Mouse (Mus musculus): ENCODE measurements around the gene Gm13043. TPM values are rescaled to one million over a fixed set of nuclear protein-coding genes. Genes with fewer than 3 reads are reported as not detected.
"Not testable (repeated sequence)": the region's sequence is repeated elsewhere in the genome, so short reads cannot be mapped to it uniquely, and the experiment has no call there.

Gm13043 gene
- polyA plus RNA-seq (2016; fragmentation: Nextera tagmentation; extraction: Ambion mirVana): not detected in 2 replicates

DNA sequence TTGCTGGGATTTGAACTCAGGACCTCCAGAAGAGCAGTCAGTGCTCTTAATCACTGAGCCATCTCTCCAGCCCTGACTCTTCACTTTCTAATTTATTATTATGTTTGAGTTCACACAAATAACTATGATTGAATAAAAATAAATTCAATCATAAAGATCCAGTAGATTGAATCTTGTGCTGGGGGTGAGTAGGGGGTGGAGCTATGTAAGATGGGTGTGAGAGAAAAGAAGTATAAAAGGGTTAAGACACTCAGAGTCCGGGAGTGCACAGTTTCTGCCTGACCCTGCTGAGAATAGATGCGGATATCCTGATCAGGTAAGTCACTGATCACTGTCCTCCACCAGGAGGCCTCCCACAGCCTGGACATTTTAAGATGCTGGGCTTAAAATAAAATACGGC lies at the start of gene Gm13043:
Gene Gm13043 (plus strand): TSS at position 301 of the 400 bp plus-strand sequence.
- Histone ChIP-seq H3K4me3 (no peak within 1 kb of the TSS), H3K36me3 (no peaks in the 10 kb centered on the region), H3K9me3 (no peaks in the 10 kb centered on the region), H3K27ac (no peak within 1 kb of the TSS), H3K27me3 (ENCODE audit: insufficient read depth, poor library complexity, severe bottlenecking) (no peaks in the 10 kb centered on the region), H3K4me1 (no peaks in the 10 kb centered on the region)
- no peak for DNase-seq (ENCODE audit: low spot score)
- WGBS: 77% methylated on average over 3 of the region's 3 CpGs

DNA sequence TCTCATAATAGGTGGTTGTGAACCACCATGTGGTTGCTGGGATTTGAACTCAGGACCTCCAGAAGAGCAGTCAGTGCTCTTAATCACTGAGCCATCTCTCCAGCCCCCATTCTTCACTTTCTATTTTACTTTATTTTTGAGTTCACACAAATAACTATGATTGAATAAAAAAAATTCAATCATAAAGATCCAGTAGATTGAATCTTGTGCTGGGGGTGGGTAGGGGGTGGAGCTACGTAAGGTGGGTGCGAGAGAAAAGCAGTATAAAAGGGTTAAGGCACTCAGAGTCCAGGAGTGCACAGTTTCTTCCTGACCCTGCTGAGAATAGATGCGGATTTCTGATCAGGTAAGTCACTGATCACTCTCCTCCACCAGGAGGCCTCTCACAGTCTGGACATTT lies 24.5 kb downstream of the Gm13043 start, which contains the start of gene Gm13040:
Gene Gm13040 (plus strand): TSS at position 301 of the 400 bp plus-strand sequence.
- not testable (repeated sequence) for H3K4me3 ChIP-seq; H3K4me1 ChIP-seq; H3K27ac ChIP-seq; H3K27me3 ChIP-seq (ENCODE audit: insufficient read depth, poor library complexity, severe bottlenecking); H3K36me3 ChIP-seq; DNase-seq (ENCODE audit: low spot score); H3K9me3 ChIP-seq
- no CpG with 5 or more reads among the region's 3 CpGs for WGBS

DNA sequence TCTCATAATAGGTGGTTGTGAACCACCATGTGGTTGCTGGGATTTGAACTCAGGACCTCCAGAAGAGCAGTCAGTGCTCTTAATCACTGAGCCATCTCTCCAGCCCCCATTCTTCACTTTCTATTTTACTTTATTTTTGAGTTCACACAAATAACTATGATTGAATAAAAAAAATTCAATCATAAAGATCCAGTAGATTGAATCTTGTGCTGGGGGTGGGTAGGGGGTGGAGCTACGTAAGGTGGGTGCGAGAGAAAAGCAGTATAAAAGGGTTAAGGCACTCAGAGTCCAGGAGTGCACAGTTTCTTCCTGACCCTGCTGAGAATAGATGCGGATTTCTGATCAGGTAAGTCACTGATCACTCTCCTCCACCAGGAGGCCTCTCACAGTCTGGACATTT lies 40.3 kb downstream of the Gm13043 start, which contains the start of the genes BC080695 and Gm13057:
Gene BC080695 (plus strand): TSS at position 301 of the 400 bp plus-strand sequence.
Gene Gm13057 (plus strand): TSS at position 310 of the 400 bp plus-strand sequence.
- not testable (repeated sequence) for H3K4me3 ChIP-seq; H3K27ac ChIP-seq; DNase-seq (ENCODE audit: low spot score); H3K27me3 ChIP-seq (ENCODE audit: insufficient read depth, poor library complexity, severe bottlenecking); H3K36me3 ChIP-seq; H3K4me1 ChIP-seq; H3K9me3 ChIP-seq
- no CpG with 5 or more reads among the region's 3 CpGs for WGBS

Other genes starting within 250 kb of the Gm13043 start
- 22.8 and 29.8 TPM in 2 replicates for gene Pdpn, start 211.8 kb upstream of the Gm13043 start, polyA plus RNA-seq (2016; fragmentation: Nextera tagmentation; extraction: Ambion mirVana)
- gene Lrrc38, start 161.6 kb upstream of the Gm13043 start, polyA plus RNA-seq (2016; fragmentation: Nextera tagmentation; extraction: Ambion mirVana): 0.14 TPM in 1 of 2 replicates, not detected in the other
- not detected in 2 replicates for gene Pramel1, start 116.9 kb upstream of the Gm13043 start, polyA plus RNA-seq (2016; fragmentation: Nextera tagmentation; extraction: Ambion mirVana)
- 14.8 and 16.8 TPM in 2 replicates for gene Pramef8, start 98.9 kb upstream of the Gm13043 start, polyA plus RNA-seq (2016; fragmentation: Nextera tagmentation; extraction: Ambion mirVana)
- not detected in 2 replicates for gene Oog4, start 61.0 kb upstream of the Gm13043 start, polyA plus RNA-seq (2016; fragmentation: Nextera tagmentation; extraction: Ambion mirVana)
- gene Gm13040, start 24.6 kb downstream of the Gm13043 start, polyA plus RNA-seq (2016; fragmentation: Nextera tagmentation; extraction: Ambion mirVana): not detected in 2 replicates
- gene BC080695, start 40.4 kb downstream of the Gm13043 start, polyA plus RNA-seq (2016; fragmentation: Nextera tagmentation; extraction: Ambion mirVana): not detected in 2 replicates
- gene Gm13057, start 40.4 kb downstream of the Gm13043 start, polyA plus RNA-seq (2016; fragmentation: Nextera tagmentation; extraction: Ambion mirVana): not detected in 2 replicates
- gene Gm13083, start 103.7 kb downstream of the Gm13043 start, polyA plus RNA-seq (2016; fragmentation: Nextera tagmentation; extraction: Ambion mirVana): not detected in 2 replicates
- not detected in 2 replicates for gene Gm13088, start 145.9 kb downstream of the Gm13043 start, polyA plus RNA-seq (2016; fragmentation: Nextera tagmentation; extraction: Ambion mirVana)
- gene Gm13089, start 191.4 kb downstream of the Gm13043 start, polyA plus RNA-seq (2016; fragmentation: Nextera tagmentation; extraction: Ambion mirVana): not detected in 2 replicates
- gene Gm13078, start 208.1 kb downstream of the Gm13043 start, polyA plus RNA-seq (2016; fragmentation: Nextera tagmentation; extraction: Ambion mirVana): not detected in 2 replicates